Mouse (Mus musculus): ENCODE data around the gene Mblac2. TPM values are rescaled to one million over a fixed set of nuclear protein-coding genes. Genes with fewer than 3 reads are reported as not detected.

The Mblac2 gene
- polyA plus RNA-seq, 1 experiment from 2014 or later: 7.9 TPM

GRCm38 (mm10) chr13:81783405-81784342, 72.5 kb downstream of the Mblac2 start:
- ATAC-seq (ENCODE audit: insufficient number of reproducible peaks, insufficient read depth, low FRiP score, low TSS enrichment): peak; percentile 99
- 2% methylated on average over 62 of the region's 62 CpGs for WGBS
- peak overlapping the region; percentile 42 for H3K4me2 ChIP-seq (replicated peaks)

GRCm38 (mm10) chr13:81785766-81786480, 74.8 kb downstream of the Mblac2 start:
- Histone ChIP-seq H3K4me3 (no peak overlapping the region), H3K27me3 (no peaks in the 10 kb centered on the region), H3K9ac (no peak overlapping the region), H3K4me1 (peaks cover 14% of the 10 kb centered on the region; the same call in 1 of the 2 replicates), H3K4me2 (replicated peaks) (no peak overlapping the region; the same call in 1 of the 2 replicates), H3K36me3 (peaks cover 21% of the 10 kb centered on the region), H3K27ac (no peak overlapping the region), H3K9me3 (no peaks in the 10 kb centered on the region)
- no peak for ATAC-seq (ENCODE audit: insufficient number of reproducible peaks, insufficient read depth, low FRiP score, low TSS enrichment)
- WGBS: 76% methylated on average over 11 of the region's 11 CpGs

More at GRCm38 (mm10) chr13:81783405-81784342, 72.5 kb downstream of the Mblac2 start:
- H3K27me3 ChIP-seq: no peaks in the 10 kb centered on the region
- H3K27ac ChIP-seq: peak overlapping the region; percentile 99
- peaks cover 11% of the 10 kb centered on the region for H3K36me3 ChIP-seq
- H3K4me3 ChIP-seq: peak overlapping the region; percentile 72
- H3K9me3 ChIP-seq: no peaks in the 10 kb centered on the region
- peak overlapping the region; percentile 87 for H3K9ac ChIP-seq
- peaks cover 14% of the 10 kb centered on the region; the same call in 1 of the 2 replicates for H3K4me1 ChIP-seq

- WGBS: 95% methylated on average over 8 of the region's 8 CpGs
- no peak overlapping the region for H3K9ac ChIP-seq
- no peak for ATAC-seq (ENCODE audit: insufficient number of reproducible peaks, insufficient read depth, low FRiP score, low TSS enrichment)
- no peak overlapping the region for H3K4me3 ChIP-seq
- H3K27me3 ChIP-seq: no peaks in the 10 kb centered on the region
- no peak overlapping the region for H3K4me2 ChIP-seq (replicated peaks)
- H3K36me3 ChIP-seq: peaks cover 28% of the 10 kb centered on the region
- no peak overlapping the region for H3K27ac ChIP-seq
- peaks cover 6% of the 10 kb centered on the region; the same call in 1 of the 2 replicates for H3K4me1 ChIP-seq
- no peaks in the 10 kb centered on the region for H3K9me3 ChIP-seq
These were observed 79.0 kb downstream of the Mblac2 start for GRCm38 (mm10) chr13:81790160-81790559.

GRCm38 (mm10) chr13:81791861-81792260, 80.7 kb downstream of the Mblac2 start:
- no peaks in the 10 kb centered on the region for H3K4me1 ChIP-seq
- no peak overlapping the region for H3K27ac ChIP-seq
- H3K4me2 ChIP-seq (replicated peaks): no peak overlapping the region
- H3K9me3 ChIP-seq: no peaks in the 10 kb centered on the region
- no peak overlapping the region for H3K4me3 ChIP-seq
- H3K9ac ChIP-seq: no peak overlapping the region
- WGBS: 90% methylated on average over 8 of the region's 8 CpGs
- no peaks in the 10 kb centered on the region for H3K27me3 ChIP-seq
- peaks cover 28% of the 10 kb centered on the region for H3K36me3 ChIP-seq
- no peak for ATAC-seq (ENCODE audit: insufficient number of reproducible peaks, insufficient read depth, low FRiP score, low TSS enrichment)

- Histone ChIP-seq H3K27ac (no peak overlapping the region), H3K4me2 (replicated peaks) (no peak overlapping the region), H3K27me3 (no peaks in the 10 kb centered on the region), H3K9me3 (no peaks in the 10 kb centered on the region), H3K4me3 (no peak overlapping the region), H3K36me3 (peaks cover 16% of the 10 kb centered on the region), H3K9ac (no peak overlapping the region), H3K4me1 (no peaks in the 10 kb centered on the region)
- no peak for ATAC-seq (ENCODE audit: insufficient number of reproducible peaks, insufficient read depth, low FRiP score, low TSS enrichment)
- 55% methylated on average over 1 of the region's 1 CpGs for WGBS
These were observed 82.7 kb downstream of the Mblac2 start for GRCm38 (mm10) chr13:81793850-81794249.

GRCm38 (mm10) chr13:81801121-81801520, 90.0 kb downstream of the Mblac2 start:
- ATAC-seq (ENCODE audit: insufficient number of reproducible peaks, insufficient read depth, low FRiP score, low TSS enrichment): no peak
- WGBS: 55% methylated on average over 3 of the region's 3 CpGs
- Histone ChIP-seq H3K4me2 (replicated peaks) (no peak overlapping the region), H3K27me3 (no peaks in the 10 kb centered on the region), H3K9me3 (no peaks in the 10 kb centered on the region), H3K9ac (no peak overlapping the region), H3K4me3 (no peak overlapping the region), H3K36me3 (no peaks in the 10 kb centered on the region), H3K4me1 (no peaks in the 10 kb centered on the region), H3K27ac (no peak overlapping the region)

Other genes with a start within 250 kb of the Mblac2 start
- gene Adgrv1, start 78.2 kb upstream of the Mblac2 start, polyA plus RNA-seq (2016; fragmentation: Nextera tagmentation; extraction: Ambion mirVana): 5.0 and 7.2 TPM in 2 replicates
- gene Lysmd3, start 53.7 kb upstream of the Mblac2 start, polyA plus RNA-seq (2016; fragmentation: Nextera tagmentation; extraction: Ambion mirVana): 28.2 and 33.0 TPM in 2 replicates
- 17.2 and 17.5 TPM in 2 replicates for gene Polr3g, start 328 bp upstream of the Mblac2 start, polyA plus RNA-seq (2016; fragmentation: Nextera tagmentation; extraction: Ambion mirVana)
- gene Cetn3, start 71.7 kb downstream of the Mblac2 start, polyA plus RNA-seq (2016; fragmentation: Nextera tagmentation; extraction: Ambion mirVana): 245 and 255 TPM in 2 replicates

All from embryonic facial prominence, embryonic 12.5 days (tissue).